Mouse (Mus musculus): ENCODE data around the gene Zim1. TPM values are rescaled to one million over a fixed set of nuclear protein-coding genes. Genes with fewer than 3 reads are reported as not detected.

Gene Zim1
- 1 to 10 TPM; 3.7 to 7.0 TPM for total RNA-seq (2021)
- long read RNA-seq, experiment 1, result 0 reads
- long read RNA-seq, experiment 2, result 0 reads

- intact Hi-C loops (cut with DNase I), result loop anchor here (10.0 kb wide), 1 partner anchor 262 kb away; the partner anchor contains the start of gene Olfr1344
- peak; percentile 92 to 94 for DNase-seq (ENCODE audit: low spot score in 2 of 2)
These were observed at the start of gene Zim1 for GRCm38 (mm10) chr7:6696241-6697045. TSS of gene Zim1 (minus strand) at chr7:6696450.

- intact Hi-C loops (cut with DNase I), result no loop called here
- no peak for DNase-seq (ENCODE audit: low spot score in 2 of 2)
These were observed 48.1 kb upstream of the Zim1 start for GRCm38 (mm10) chr7:6744281-6744904.

GRCm38 (mm10) chr7:6736060-6736459 lies 39.8 kb upstream of the Zim1 start:
- no peak for DNase-seq (ENCODE audit: low spot score in 2 of 2)
- intact Hi-C loops (cut with DNase I), result no loop called here

GRCm38 (mm10) chr7:6731930-6732329 lies 35.7 kb upstream of the Zim1 start:
- intact Hi-C loops (cut with DNase I), result loop anchor here (5.0 kb wide), 1 partner anchor 185 kb away; no protein-coding TSS in a partner anchor
- no peak for DNase-seq (ENCODE audit: low spot score in 2 of 2)

- no peak for DNase-seq (ENCODE audit: low spot score in 2 of 2)
- intact Hi-C loops (cut with DNase I), result loop anchor here (5.0 kb wide), 1 partner anchor 186 kb away; no protein-coding TSS in a partner anchor
These were observed 35.1 kb upstream of the Zim1 start for GRCm38 (mm10) chr7:6731373-6731772.

- DNase-seq (ENCODE audit: low spot score in 2 of 2), result peak in 1 of 2 experiments; percentile 46
- intact Hi-C loops (cut with DNase I), result loop anchor here (5.0 kb wide), 1 partner anchor 186 kb away; no protein-coding TSS in a partner anchor
These were observed 34.6 kb upstream of the Zim1 start for GRCm38 (mm10) chr7:6730801-6731200.

GRCm38 (mm10) chr7:6730241-6730640 lies 34.0 kb upstream of the Zim1 start, which contains the start of the genes Peg3 and Usp29:
TSS of gene Peg3 (minus strand) at chr7:6730431.
TSS of gene Usp29 (plus strand) at chr7:6730578.
- intact Hi-C loops (cut with DNase I), result loop anchor here (5.0 kb wide), 1 partner anchor 187 kb away; no protein-coding TSS in a partner anchor
- DNase-seq (ENCODE audit: low spot score in 2 of 2), result peak; percentile 88 to 92

GRCm38 (mm10) chr7:6729061-6729817 lies 33.0 kb upstream of the Zim1 start:
- peak; percentile 93 to 98 for DNase-seq (ENCODE audit: low spot score in 2 of 2)
- intact Hi-C loops (cut with DNase I), result loop anchor here (5.0 kb wide), 1 partner anchor 208 kb away; no protein-coding TSS in a partner anchor

GRCm38 (mm10) chr7:6728263-6728931 lies 32.1 kb upstream of the Zim1 start:
- peak; percentile 90 to 97 for DNase-seq (ENCODE audit: low spot score in 2 of 2)
- intact Hi-C loops (cut with DNase I), result loop anchor here (5.0 kb wide), 1 partner anchor 209 kb away; no protein-coding TSS in a partner anchor

- intact Hi-C loops (cut with DNase I), result loop anchor here (2.0 to 5.0 kb wide), 2 partner anchors 210 to 293 kb away; no protein-coding TSS in a partner anchor
- DNase-seq (ENCODE audit: low spot score in 2 of 2), result peak; percentile 85 to 97
These were observed 31.3 kb upstream of the Zim1 start for GRCm38 (mm10) chr7:6727351-6728121.

GRCm38 (mm10) chr7:6709396-6709795 lies 13.1 kb upstream of the Zim1 start:
- intact Hi-C loops (cut with DNase I), result loop anchor here (10.0 kb wide), 1 partner anchor 355 kb away; no protein-coding TSS in a partner anchor
- no peak for DNase-seq (ENCODE audit: low spot score in 2 of 2)

GRCm38 (mm10) chr7:6708451-6709180 lies 12.4 kb upstream of the Zim1 start:
- intact Hi-C loops (cut with DNase I), result loop anchor here (10.0 kb wide), 1 partner anchor 354 kb away; no protein-coding TSS in a partner anchor
- no peak for DNase-seq (ENCODE audit: low spot score in 2 of 2)

- DNase-seq (ENCODE audit: low spot score in 2 of 2), result no peak
- intact Hi-C loops (cut with DNase I), result loop anchor here (10.0 kb wide), 1 partner anchor 353 kb away; no protein-coding TSS in a partner anchor
These were observed 11.3 kb upstream of the Zim1 start for GRCm38 (mm10) chr7:6707416-6708015.

- DNase-seq (ENCODE audit: low spot score in 2 of 2), result no peak
- intact Hi-C loops (cut with DNase I), result loop anchor here (10.0 kb wide), 1 partner anchor 264 kb away; the partner anchor contains the start of gene Olfr1344
These were observed 3.0 kb upstream of the Zim1 start for GRCm38 (mm10) chr7:6699230-6699629.

GRCm38 (mm10) chr7:6685511-6685910 lies 10.7 kb downstream of the Zim1 start:
- DNase-seq (ENCODE audit: low spot score in 2 of 2), result no peak
- intact Hi-C loops (cut with DNase I), result no loop called here

GRCm38 (mm10) chr7:6666726-6667125 lies 29.5 kb downstream of the Zim1 start:
- intact Hi-C loops (cut with DNase I), result no loop called here
- DNase-seq (ENCODE audit: low spot score in 2 of 2), result no peak

GRCm38 (mm10) chr7:6663430-6663829 lies 32.8 kb downstream of the Zim1 start:
- intact Hi-C loops (cut with DNase I), result loop anchor here (5.0 kb wide), 1 partner anchor 254 kb away; no protein-coding TSS in a partner anchor
- no peak for DNase-seq (ENCODE audit: low spot score in 2 of 2)

Measured in left cerebral cortex, postnatal 14 days (tissue).